ENCODE assay signal across 17 mouse cellular contexts in the genomic region with DNA sequence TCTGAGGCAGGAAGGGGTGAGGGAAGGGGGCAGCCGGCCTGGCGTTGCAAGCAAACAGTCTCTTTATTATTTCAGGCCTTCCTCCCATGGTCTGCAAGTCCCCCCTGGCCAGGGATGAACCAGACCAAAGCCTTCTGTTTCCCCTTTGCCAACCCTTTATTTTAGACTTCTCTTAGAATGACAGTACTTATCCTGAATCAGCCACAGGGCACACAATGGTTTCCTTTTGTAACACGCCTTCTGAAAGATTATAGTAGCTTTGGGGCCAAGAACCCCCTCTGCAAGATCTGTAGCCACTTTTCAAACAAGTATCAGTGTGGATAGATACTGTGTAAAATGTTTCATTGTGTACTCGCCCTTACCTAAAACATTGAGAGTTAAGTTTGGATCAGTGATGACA.
DNase-seq lines count a peak whose midpoint lies in the region; ATAC-seq lines count a peak whose summit lies in the region.
"Had no signal": no experiment of that assay in that cellular context is flagged by ENCODE, and none has a peak within 500 bp of the region (broad histone marks: within the 10 kb centered on the region; RNA-seq: fewer than 3 reads in every experiment).

No protein-coding gene starts in this region.

- H3K9me3 ChIP-seq in hindbrain, embryonic 12.5 days (replicated peaks), result no peaks in the 10 kb centered on the region
- no peaks in the 10 kb centered on the region for H3K9me3 ChIP-seq in hindbrain, embryonic 13.5 days
- H3K9me3 ChIP-seq in neural tube, embryonic 13.5 days, result no peaks in the 10 kb centered on the region
- H3K9me3 ChIP-seq: forebrain, embryonic 15.5 days had no signal

- 0 out of 2 replicates have a peak overlapping the region, but pooled peaks have one; percentile 18 for H3K27ac ChIP-seq in hindbrain, embryonic 12.5 days
- no peak overlapping the region for H3K27ac ChIP-seq in hindbrain, embryonic 13.5 days
- H3K27ac ChIP-seq in neural tube, embryonic 13.5 days (replicated peaks), result 0 out of 2 replicates have a peak overlapping the region, but pooled peaks have one; percentile 2
- H3K27ac ChIP-seq: forebrain, embryonic 15.5 days; hindbrain, postnatal 0 days had no signal

- H3K4me2 ChIP-seq in hindbrain, embryonic 12.5 days (replicated peaks), result no peak overlapping the region
- no peak overlapping the region for H3K4me2 ChIP-seq in hindbrain, embryonic 13.5 days
- no peak overlapping the region for H3K4me2 ChIP-seq in neural tube, embryonic 13.5 days
- H3K4me2 ChIP-seq: forebrain, embryonic 15.5 days had no signal

- 59% methylated on average over 4 of the region's 4 CpGs for WGBS in hindbrain, embryonic 12.5 days
- 65% methylated on average over 4 of the region's 4 CpGs for WGBS in hindbrain, embryonic 13.5 days
- WGBS in neural tube, embryonic 13.5 days, result 55% methylated on average over 4 of the region's 4 CpGs

- H3K4me3 ChIP-seq in hindbrain, embryonic 12.5 days, result no peak overlapping the region
- no peak overlapping the region for H3K4me3 ChIP-seq in hindbrain, embryonic 13.5 days
- H3K4me3 ChIP-seq in neural tube, embryonic 13.5 days, result no peak overlapping the region
- H3K4me3 ChIP-seq: forebrain, embryonic 15.5 days had no signal

- H3K4me1 ChIP-seq in hindbrain, embryonic 12.5 days, result no peaks in the 10 kb centered on the region; the same call in 1 of the 2 replicates
- H3K4me1 ChIP-seq in hindbrain, embryonic 13.5 days (replicated peaks), result no peaks in the 10 kb centered on the region
- peaks cover 21% of the 10 kb centered on the region for H3K4me1 ChIP-seq in neural tube, embryonic 13.5 days (replicated peaks)

- H3K27me3 ChIP-seq in hindbrain, embryonic 12.5 days, result no peaks in the 10 kb centered on the region
- H3K27me3 ChIP-seq in hindbrain, embryonic 13.5 days, result no peaks in the 10 kb centered on the region
- no peaks in the 10 kb centered on the region for H3K27me3 ChIP-seq in neural tube, embryonic 13.5 days
- H3K27me3 ChIP-seq: forebrain, embryonic 15.5 days had no signal

- no peaks in the 10 kb centered on the region for H3K36me3 ChIP-seq in hindbrain, embryonic 12.5 days
- H3K36me3 ChIP-seq in hindbrain, embryonic 13.5 days, result no peaks in the 10 kb centered on the region
- H3K36me3 ChIP-seq in neural tube, embryonic 13.5 days, result no peaks in the 10 kb centered on the region
- H3K36me3 ChIP-seq: forebrain, embryonic 15.5 days had no signal

- DNase-seq in embryo, embryonic 10.5 days (ENCODE audit: low spot score), result peak; percentile 36
- DNase-seq in embryo, embryonic 9.5 days (ENCODE audit: extremely low spot score), result no peak
- DNase-seq in neural tube, embryonic 10.5 days (ENCODE audit: extremely low spot score, low spot score), result no peak
- no peak for DNase-seq in right cerebral cortex, postnatal 36 days (ENCODE audit: low spot score in 2 of 2)
- DNase-seq: adrenal gland, adult 2 months; adrenal gland, postnatal 36 days; cerebellum, adult 11 months; cerebellum, adult 8-10 months; cerebellum, postnatal 14 days; gastrocnemius, postnatal 14 days; kidney, adult 11 months had no signal

- no peak overlapping the region for H3K9ac ChIP-seq in hindbrain, embryonic 12.5 days
- no peak overlapping the region for H3K9ac ChIP-seq in hindbrain, embryonic 13.5 days
- H3K9ac ChIP-seq in neural tube, embryonic 13.5 days, result no peak overlapping the region
- H3K9ac ChIP-seq: forebrain, embryonic 15.5 days had no signal

- no peak for ATAC-seq in hindbrain, embryonic 12.5 days (ENCODE audit: low FRiP score)
- no peak for ATAC-seq in hindbrain, embryonic 13.5 days (ENCODE audit: low FRiP score)
- no peak for ATAC-seq in neural tube, embryonic 13.5 days (ENCODE audit: low read depth)
- ATAC-seq in megakaryocyte progenitor cell, adult 5-6 weeks (replicated peaks; ENCODE audit: poor library complexity), result 0 out of 2 replicates have a peak, but pooled peaks have one; percentile 3
- ATAC-seq: forebrain, embryonic 15.5 days; hindbrain, postnatal 0 days had no signal
